Mouse (Mus musculus): ENCODE measurements around the gene Fh1.

DNA sequence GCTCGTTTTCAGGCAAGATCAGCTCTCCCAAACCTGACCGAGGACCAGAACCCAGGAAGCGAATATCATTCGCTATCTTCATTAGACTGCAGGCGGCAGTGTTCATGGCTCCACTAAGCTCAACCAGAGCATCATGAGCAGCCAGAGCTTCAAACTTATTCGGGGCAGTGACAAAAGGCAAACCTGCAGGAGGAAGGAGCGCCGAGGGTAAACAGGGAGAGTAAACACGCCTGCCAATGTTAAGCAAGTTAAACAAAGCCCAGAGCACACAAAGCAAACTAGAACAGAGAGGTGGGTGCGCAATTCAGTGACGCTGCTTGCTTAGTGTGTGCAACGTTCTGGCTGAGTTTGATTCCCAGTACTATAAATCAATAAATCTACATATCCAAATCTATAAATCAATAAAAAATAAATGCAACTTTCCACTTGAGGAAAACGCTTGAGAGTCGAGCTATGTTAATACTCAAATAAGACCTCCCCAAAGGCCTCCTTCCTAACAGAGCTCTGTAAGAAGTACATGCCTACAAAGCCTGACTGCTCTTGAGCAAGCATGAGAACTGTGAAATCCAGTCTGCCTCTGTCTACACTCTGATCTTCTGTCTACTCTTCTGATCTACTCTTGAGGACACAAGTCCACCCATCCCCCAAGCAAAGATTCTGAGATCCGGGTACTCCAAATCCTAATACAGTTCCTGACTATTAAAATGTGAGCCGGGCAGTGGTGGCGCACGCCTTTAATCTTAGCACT, 17.4 kb downstream of the Fh1 start:
- TF ChIP-seq POLR2A (IDR thresholded peaks at IDR 0.05; ENCODE audit: insufficient read depth, low read depth, low read length) (no peak), CTCF (IDR thresholded peaks at IDR 0.05) (no peak), EP300 (IDR thresholded peaks at IDR 0.05; ENCODE audit: insufficient read depth, low read depth, low read length) (no peak)
